Mouse (Mus musculus) lung, embryonic 15.5 days (tissue): ENCODE results near the gene Cadps2. TPM values are rescaled to one million over a fixed set of nuclear protein-coding genes. Genes with fewer than 3 reads are reported as not detected.

ENCODE experiments used
- ATAC-seq: fragments of 200-750 bp; cut with Nextera tagmentation; 2 replicates; pipeline ENCODE4 v1.8.0; 2017; ENCODE audit warnings: moderate number of reproducible peaks, borderline replicate concordance; ENCODE audit not compliant: low FRiP score, low TSS enrichment; ENCODE audit errors: extremely low read depth
- H3K27ac ChIP-seq: fragments of 300-500 bp; sonication (generic); 2 replicates; pipeline ENCODE4 v1.5.1; 2015; ENCODE audit warnings: moderate library complexity, mild to moderate bottlenecking, inconsistent platforms
- H3K27me3 ChIP-seq: fragments of 300-500 bp; sonication (generic); 2 replicates; pipeline ENCODE4 v1.6.1; 2015; ENCODE audit warnings: inconsistent platforms
- H3K36me3 ChIP-seq: fragments of 300-500 bp; sonication (generic); 2 replicates; pipeline ENCODE4 v1.6.1; 2015; ENCODE audit warnings: inconsistent platforms
- H3K4me1 ChIP-seq: fragments of 300-500 bp; sonication (generic); 2 replicates; pipeline ENCODE4 v1.6.1; 2015; ENCODE audit warnings: inconsistent platforms
- H3K4me2 ChIP-seq: fragments of 300-500 bp; sonication (generic); 2 replicates; pipeline ENCODE4 v1.6.1; 2015; ENCODE audit warnings: inconsistent platforms, mild to moderate bottlenecking, moderate library complexity
- H3K4me3 ChIP-seq: fragments of 300-500 bp; sonication (generic); 2 replicates; pipeline ENCODE4 v1.5.1; 2015; ENCODE audit warnings: mild to moderate bottlenecking, inconsistent platforms
- H3K9ac ChIP-seq: fragments of 300-500 bp; sonication (generic); 2 replicates; pipeline ENCODE4 v1.6.1; 2015; ENCODE audit warnings: inconsistent platforms
- H3K9me3 ChIP-seq: fragments of 300-500 bp; sonication (generic); 2 replicates; pipeline ENCODE4 v1.6.1; 2016; ENCODE audit warnings: inconsistent platforms
- WGBS: fragments of 180-500 bp; shearing (Covaris S2); methylation state at CpG from one replicate; pipeline ENCODE4 v1.1.7; 2015; 5-methylcytosine and 5-hydroxymethylcytosine counted together
- polyA plus RNA-seq: library from polyadenylated mRNA; unstranded; fragments of >200 nt; fragmentation: Nextera tagmentation; extraction: Ambion mirVana; gene quantifications from 2 replicates; pipeline ENCODE4 v1.2.1, GENCODE M21; 2015

Gene Cadps2
- polyA plus RNA-seq, 1 experiment from 2014 or later, result 7.9 TPM

GRCm38 (mm10) chr6:23248313-23249052 is 590.7 kb downstream of the Cadps2 start, which contains the start of gene Fezf1:
Fezf1 (minus strand) TSS chr6:23248362.
- peak within 1 kb of the TSS; percentile 70 for H3K4me2 ChIP-seq
- WGBS, result 1% methylated on average over 31 of the region's 31 CpGs
- H3K27ac ChIP-seq, result no peak within 1 kb of the TSS
- H3K4me1 ChIP-seq, result peaks cover 25% of the 10 kb centered on the region
- peaks cover 92% of the 10 kb centered on the region for H3K27me3 ChIP-seq
- no peak within 1 kb of the TSS for H3K9ac ChIP-seq
- no peaks in the 10 kb centered on the region for H3K36me3 ChIP-seq
- H3K9me3 ChIP-seq, result no peaks in the 10 kb centered on the region
- no peak for ATAC-seq
- H3K4me3 ChIP-seq, result peak within 1 kb of the TSS; percentile 37

DNA sequence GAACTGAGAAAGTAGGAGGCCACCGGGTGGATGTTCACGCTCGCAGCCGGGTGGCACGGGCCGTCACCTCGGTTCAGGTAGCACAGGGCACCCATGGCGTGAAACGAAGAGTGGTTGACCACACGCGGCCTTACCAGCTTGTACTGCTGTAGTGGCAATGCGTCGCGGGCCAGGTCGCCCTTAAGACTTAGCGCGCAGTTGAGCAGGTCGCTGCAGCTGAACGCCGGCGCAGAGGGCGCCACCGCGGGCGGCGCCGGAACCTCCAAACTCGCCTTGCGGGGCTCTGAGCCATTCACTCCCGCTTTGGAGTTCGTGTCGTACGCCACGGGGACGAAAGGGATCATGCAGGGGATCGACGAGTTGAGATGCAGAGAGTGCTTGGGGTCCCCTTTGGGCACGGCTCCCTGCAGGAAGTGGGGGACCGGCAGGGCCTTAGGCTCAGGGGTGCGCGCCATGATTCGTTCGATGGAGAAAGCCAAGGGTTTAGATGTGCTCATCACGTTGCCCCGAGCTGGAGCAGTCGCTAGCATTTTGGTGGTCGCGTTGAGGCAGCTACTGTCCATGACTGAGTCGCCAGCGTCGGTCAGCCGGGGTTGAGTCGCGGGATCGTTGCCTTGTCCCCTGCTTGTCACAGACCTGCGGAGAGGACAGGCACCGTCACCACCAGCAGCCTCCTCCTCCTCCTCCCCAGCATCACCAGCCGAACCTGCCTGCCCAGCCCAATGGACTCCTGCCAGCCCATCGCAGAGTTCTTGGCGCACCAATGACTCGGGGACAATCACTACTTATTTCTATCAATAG is 591.5 kb downstream of the Cadps2 start:
- under 1% methylated on average over 61 of the region's 61 CpGs for WGBS
- H3K4me1 ChIP-seq, result peaks cover 24% of the 10 kb centered on the region
- no peak overlapping the region for H3K27ac ChIP-seq
- no peak overlapping the region for H3K9ac ChIP-seq
- ATAC-seq, result no peak
- peak overlapping the region; percentile 37 for H3K4me3 ChIP-seq
- peak overlapping the region; percentile 70 for H3K4me2 ChIP-seq
- peaks cover 92% of the 10 kb centered on the region for H3K27me3 ChIP-seq
- no peaks in the 10 kb centered on the region for H3K36me3 ChIP-seq
- no peaks in the 10 kb centered on the region for H3K9me3 ChIP-seq

- WGBS, result 2% methylated on average over 23 of the region's 23 CpGs
- Histone ChIP-seq H3K4me2 (peak overlapping the region; percentile 70), H3K36me3 (no peaks in the 10 kb centered on the region), H3K27me3 (peaks cover 91% of the 10 kb centered on the region), H3K4me3 (peak overlapping the region; percentile 37), H3K9ac (no peak overlapping the region), H3K9me3 (no peaks in the 10 kb centered on the region), H3K4me1 (peaks cover 24% of the 10 kb centered on the region), H3K27ac (no peak overlapping the region)
- no peak for ATAC-seq
Observed at GRCm38 (mm10) chr6:23246790-23247511, 592.3 kb downstream of the Cadps2 start.

DNA sequence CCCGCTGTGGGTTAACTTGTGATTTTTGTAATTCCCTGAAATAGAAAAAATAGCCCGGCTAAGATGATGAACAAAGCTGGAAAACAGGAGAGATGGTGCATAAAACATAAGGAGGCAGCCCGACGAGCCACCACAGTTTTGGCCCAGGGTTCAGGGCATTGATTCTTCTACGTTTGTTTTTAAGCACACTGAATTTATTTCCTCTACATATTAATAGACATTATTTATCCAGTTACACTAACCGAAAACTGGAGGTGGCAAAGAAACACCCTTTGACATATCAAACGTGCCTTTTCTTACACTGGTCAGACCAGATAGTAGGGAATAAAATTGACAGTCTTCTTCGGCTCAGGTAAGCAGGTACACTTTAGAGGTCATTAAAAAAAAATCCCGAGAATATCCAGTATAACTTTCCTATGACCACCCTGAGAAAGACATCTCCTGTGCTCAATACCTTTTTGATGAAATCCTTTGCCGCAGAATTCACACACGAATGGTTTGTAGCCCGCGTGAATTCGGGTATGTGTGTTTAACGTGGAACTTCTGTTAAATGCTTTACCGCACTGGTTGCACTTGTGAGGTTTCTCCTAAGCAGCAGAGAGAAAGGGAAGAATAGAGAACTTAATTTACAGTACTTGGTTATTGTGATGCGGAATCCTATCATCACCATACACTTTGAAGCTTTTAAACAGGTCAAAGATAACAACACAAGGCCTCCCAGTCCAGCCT is 593.0 kb downstream of the Cadps2 start:
- 6% methylated on average over 17 of the region's 17 CpGs for WGBS
- no peak for ATAC-seq
- Histone ChIP-seq H3K9ac (no peak overlapping the region), H3K4me2 (no peak overlapping the region), H3K27me3 (peaks cover 93% of the 10 kb centered on the region), H3K9me3 (no peaks in the 10 kb centered on the region), H3K4me1 (peaks cover 24% of the 10 kb centered on the region), H3K36me3 (no peaks in the 10 kb centered on the region), H3K27ac (no peak overlapping the region), H3K4me3 (no peak overlapping the region)

- WGBS, result 3% methylated on average over 23 of the region's 23 CpGs
- no peak for ATAC-seq
- Histone ChIP-seq H3K27me3 (peaks cover 95% of the 10 kb centered on the region), H3K36me3 (no peaks in the 10 kb centered on the region), H3K4me3 (no peak overlapping the region), H3K4me1 (peaks cover 24% of the 10 kb centered on the region), H3K9ac (no peak overlapping the region), H3K4me2 (no peak overlapping the region), H3K9me3 (no peaks in the 10 kb centered on the region), H3K27ac (no peak overlapping the region)
Observed at GRCm38 (mm10) chr6:23245545-23246011, 593.6 kb downstream of the Cadps2 start.

DNA sequence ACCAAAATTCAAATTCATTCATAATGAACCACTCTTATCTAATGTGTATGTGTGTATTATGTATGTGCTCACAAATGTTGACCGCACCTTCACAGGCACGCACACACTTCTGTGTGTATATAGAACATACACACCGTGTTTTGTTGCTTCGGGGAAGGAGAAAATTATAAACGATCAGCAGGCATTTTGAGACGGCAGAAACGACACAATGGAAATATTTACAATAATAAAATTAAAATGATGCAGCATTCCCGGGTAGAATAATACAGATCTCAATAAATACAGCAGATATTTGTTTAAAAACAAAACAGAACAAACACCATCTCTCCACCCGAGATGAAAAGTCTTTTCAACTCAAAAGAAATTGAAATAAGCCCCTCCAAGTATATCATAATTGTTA is 594.1 kb downstream of the Cadps2 start:
- no peak for ATAC-seq
- no peak overlapping the region for H3K27ac ChIP-seq
- 19% methylated on average over 9 of the region's 9 CpGs for WGBS

GRCm38 (mm10) chr6:23243821-23244760 is 595.1 kb downstream of the Cadps2 start:
- 2% methylated on average over 15 of the region's 15 CpGs for WGBS
- no peak overlapping the region for H3K4me3 ChIP-seq
- peaks cover 19% of the 10 kb centered on the region for H3K4me1 ChIP-seq
- peaks cover 80% of the 10 kb centered on the region for H3K27me3 ChIP-seq
- no peak overlapping the region for H3K9ac ChIP-seq
- H3K9me3 ChIP-seq, result no peaks in the 10 kb centered on the region
- H3K4me2 ChIP-seq, result no peak overlapping the region
- ATAC-seq, result no peak
- no peak overlapping the region for H3K27ac ChIP-seq
- H3K36me3 ChIP-seq, result no peaks in the 10 kb centered on the region

More for the DNA sequence above, 594.1 kb downstream of the Cadps2 start:
- H3K4me2 ChIP-seq, result no peak overlapping the region
- no peaks in the 10 kb centered on the region for H3K36me3 ChIP-seq
- no peak overlapping the region for H3K4me3 ChIP-seq
- H3K27me3 ChIP-seq, result peaks cover 90% of the 10 kb centered on the region
- peaks cover 24% of the 10 kb centered on the region for H3K4me1 ChIP-seq
- no peak overlapping the region for H3K9ac ChIP-seq
- H3K9me3 ChIP-seq, result no peaks in the 10 kb centered on the region

Other genes starting within 250 kb of the Cadps2 start
- 0.15 TPM in 1 of 2 replicates, not detected in the other for gene Rnf133, start 189.1 kb downstream of the Cadps2 start, polyA plus RNA-seq
- 0.16 TPM in 1 of 2 replicates, not detected in the other for gene Rnf148, start 184.3 kb downstream of the Cadps2 start, polyA plus RNA-seq
- not detected in 2 replicates for gene Tas2r118, start 130.6 kb upstream of the Cadps2 start, polyA plus RNA-seq